Mouse (Mus musculus): ENCODE results near the gene Erv3. TPM values are rescaled to one million over a fixed set of nuclear protein-coding genes. Genes with fewer than 3 reads are reported as not detected.

The Erv3 gene
- polyA plus RNA-seq (2021; fragmentation: Nextera tagmentation) = 0.10 and 0.18 TPM in 2 replicates
- long read RNA-seq, experiment 1 = 0 reads
- long read RNA-seq, experiment 2 = 0 reads

GRCm38 (mm10) chr2:131859721-131860120, at the start of gene Erv3:
TSS of gene Erv3 (minus strand) at chr2:131859747.

Other genes starting within 250 kb of the Erv3 start
- gene Prnp, start 50.2 kb upstream of the Erv3 start, polyA plus RNA-seq (2021; fragmentation: Nextera tagmentation) = 742 and 789 TPM in 2 replicates
- 0.16 TPM in 1 of 2 replicates, not detected in the other for gene Prn, start 50.2 kb upstream of the Erv3 start, polyA plus RNA-seq (2021; fragmentation: Nextera tagmentation)
- not detected in 2 replicates for gene Prnd, start 91.1 kb upstream of the Erv3 start, polyA plus RNA-seq (2021; fragmentation: Nextera tagmentation)
- gene Rassf2, start 170.5 kb upstream of the Erv3 start, polyA plus RNA-seq (2021; fragmentation: Nextera tagmentation) = 8.8 and 11.6 TPM in 2 replicates